Mouse (Mus musculus) kidney, adult 10 weeks (tissue): ENCODE data around the gene Gm20806. TPM values are rescaled to one million over a fixed set of nuclear protein-coding genes. Genes with fewer than 3 reads are reported as not detected.

Experiments
- polyA plus RNA-seq: library from polyadenylated mRNA; stranded (reverse); fragments of 350-450 nt; fragmentation: Illumina TruSeq; extraction: RNeasy Lipid Tissue Mini Kit (QIAGEN cat#74804); gene quantifications from one replicate; pipeline ENCODE4 v1.2.3, GENCODE M21; 2014; ENCODE audit warnings: low read depth, low replicate concordance

Gm20806 gene
- polyA plus RNA-seq = not detected

GRCm38 (mm10) chrY:78837956-78838355, at the start of gene Gm20806:
Gene Gm20806 (minus strand): TSS chrY:78838056.

